Mouse (Mus musculus) thymus, adult 2 months (tissue): ENCODE results near the gene Abr.

Experiments used
- CTCF ChIP-seq: fragments of 200-500 bp; IDR thresholded peaks from 2 replicates; pipeline ENCODE4 v1.5.1; 2012; ENCODE audit warnings: mild to moderate bottlenecking, control low read depth, low read length, moderate library complexity, borderline replicate concordance; ENCODE audit not compliant: control insufficient read depth, poor library complexity, insufficient read depth; ENCODE audit errors: extremely low read depth
- POLR2A ChIP-seq: fragments of 200-500 bp; IDR thresholded peaks from 2 replicates; pipeline ENCODE4 v1.6.1; 2012; ENCODE audit warnings: mild to moderate bottlenecking, low read length, control low read depth, moderate library complexity; ENCODE audit not compliant: control insufficient read depth, poor library complexity, insufficient read depth; ENCODE audit errors: extremely low read depth

- TF ChIP-seq CTCF (no peak), POLR2A (no peak)
These were observed 182.4 kb downstream of the Abr start for GRCm38 (mm10) chr11:76439666-76440065.
